Mouse (Mus musculus) hindbrain, embryonic 13.5 days (tissue): ENCODE measurements at regions not wholly inside any gene's neighbourhood (a gene's known extent, or its start where the extent isn't known, plus 50 kb on each side); places are given as distances from the start of the nearest gene placed in this dataset.

ENCODE experiments used
- ATAC-seq: fragments of 200-750 bp; cut with Nextera tagmentation; 2 replicates; pipeline ENCODE4 v1.8.0; 2017; ENCODE audit warnings: moderate TSS enrichment; ENCODE audit not compliant: low FRiP score
- H3K27ac ChIP-seq: fragments of 300-500 bp; sonication (generic); 2 replicates; pipeline ENCODE4 v1.5.1; 2015; ENCODE audit warnings: inconsistent platforms, mild to moderate bottlenecking, moderate library complexity
- H3K27me3 ChIP-seq: fragments of 300-500 bp; sonication (generic); 2 replicates; pipeline ENCODE4 v1.6.1; 2015; ENCODE audit warnings: mild to moderate bottlenecking, inconsistent platforms
- H3K36me3 ChIP-seq: fragments of 300-500 bp; sonication (generic); 2 replicates; pipeline ENCODE4 v1.6.1; 2015; ENCODE audit warnings: mild to moderate bottlenecking, inconsistent platforms
- H3K4me1 ChIP-seq: fragments of 300-500 bp; sonication (generic); replicated peaks from 2 replicates; pipeline ENCODE4 v1.6.1; 2015; ENCODE audit warnings: inconsistent platforms
- H3K4me2 ChIP-seq: fragments of 300-500 bp; sonication (generic); 2 replicates; pipeline ENCODE4 v1.6.1; 2015; ENCODE audit warnings: inconsistent platforms, mild to moderate bottlenecking, moderate library complexity
- H3K4me3 ChIP-seq: fragments of 300-500 bp; sonication (generic); 2 replicates; pipeline ENCODE4 v1.5.1; 2015; ENCODE audit warnings: mild to moderate bottlenecking, inconsistent platforms
- H3K9ac ChIP-seq: fragments of 300-500 bp; sonication (generic); 2 replicates; pipeline ENCODE4 v1.6.1; 2015; ENCODE audit warnings: mild to moderate bottlenecking, inconsistent platforms
- H3K9me3 ChIP-seq: fragments of 300-500 bp; sonication (generic); 2 replicates; pipeline ENCODE4 v1.6.1; 2016; ENCODE audit warnings: inconsistent platforms
- WGBS: fragments of 180-500 bp; shearing (Covaris S2); methylation state at CpG from one replicate; pipeline ENCODE4 v1.1.7; 2015; 5-methylcytosine and 5-hydroxymethylcytosine counted together

GRCm38 (mm10) chr1:80131354-80131753 is 86.9 kb downstream of the Fam124b start:
- Histone ChIP-seq H3K9ac (no peak overlapping the region), H3K27ac (no peak overlapping the region)

GRCm38 (mm10) chr1:80123966-80124365 is 94.3 kb downstream of the Fam124b start:
- Histone ChIP-seq H3K4me2 (no peak overlapping the region), H3K9me3 (no peaks in the 10 kb centered on the region), H3K4me1 (no peaks in the 10 kb centered on the region), H3K27me3 (no peaks in the 10 kb centered on the region), H3K36me3 (no peaks in the 10 kb centered on the region), H3K27ac (no peak overlapping the region), H3K4me3 (no peak overlapping the region), H3K9ac (no peak overlapping the region)
- WGBS, result 91% methylated on average over 2 of the region's 2 CpGs
- ATAC-seq, result no peak

More at GRCm38 (mm10) chr1:80131354-80131753, 86.9 kb downstream of the Fam124b start:
- ATAC-seq, result no peak
- 74% methylated on average over 3 of the region's 3 CpGs for WGBS
- H3K9me3 ChIP-seq, result no peaks in the 10 kb centered on the region
- H3K4me2 ChIP-seq, result no peak overlapping the region
- H3K36me3 ChIP-seq, result no peaks in the 10 kb centered on the region
- no peak overlapping the region for H3K4me3 ChIP-seq
- no peaks in the 10 kb centered on the region for H3K27me3 ChIP-seq
- no peaks in the 10 kb centered on the region for H3K4me1 ChIP-seq

- no peak overlapping the region for H3K9ac ChIP-seq
- H3K36me3 ChIP-seq, result no peaks in the 10 kb centered on the region
- H3K4me1 ChIP-seq, result no peaks in the 10 kb centered on the region
- no peak overlapping the region for H3K4me3 ChIP-seq
- H3K9me3 ChIP-seq, result no peaks in the 10 kb centered on the region
- no peak overlapping the region for H3K4me2 ChIP-seq
- 49% methylated on average over 2 of the region's 2 CpGs for WGBS
- H3K27ac ChIP-seq, result no peak overlapping the region
- ATAC-seq, result no peak
- no peaks in the 10 kb centered on the region for H3K27me3 ChIP-seq
These were observed 102.4 kb downstream of the Fam124b start for GRCm38 (mm10) chr1:80115913-80116312.

GRCm38 (mm10) chr1:80107747-80108476 is 110.4 kb downstream of the Fam124b start:
- no peak overlapping the region for H3K4me2 ChIP-seq
- no peaks in the 10 kb centered on the region for H3K36me3 ChIP-seq
- no peak overlapping the region for H3K9ac ChIP-seq
- no peak overlapping the region for H3K27ac ChIP-seq
- H3K4me1 ChIP-seq, result no peaks in the 10 kb centered on the region
- no peaks in the 10 kb centered on the region for H3K27me3 ChIP-seq
- no peak for ATAC-seq
- 84% methylated on average over 2 of the region's 2 CpGs for WGBS
- H3K4me3 ChIP-seq, result no peak overlapping the region
- no peaks in the 10 kb centered on the region for H3K9me3 ChIP-seq

GRCm38 (mm10) chr1:80106269-80106668 is 112.0 kb downstream of the Fam124b start:
- H3K9me3 ChIP-seq, result no peaks in the 10 kb centered on the region
- no peak for ATAC-seq
- WGBS, result 67% methylated on average over 2 of the region's 2 CpGs
- H3K4me2 ChIP-seq, result no peak overlapping the region
- H3K36me3 ChIP-seq, result no peaks in the 10 kb centered on the region
- no peak overlapping the region for H3K27ac ChIP-seq
- no peak overlapping the region for H3K4me3 ChIP-seq
- H3K27me3 ChIP-seq, result no peaks in the 10 kb centered on the region
- no peak overlapping the region for H3K9ac ChIP-seq
- H3K4me1 ChIP-seq, result no peaks in the 10 kb centered on the region

GRCm38 (mm10) chr1:80098266-80098665 is 120.0 kb downstream of the Fam124b start:
- Histone ChIP-seq H3K4me1 (no peaks in the 10 kb centered on the region), H3K4me3 (no peak overlapping the region), H3K9ac (no peak overlapping the region), H3K27ac (no peak overlapping the region), H3K36me3 (no peaks in the 10 kb centered on the region), H3K9me3 (no peaks in the 10 kb centered on the region), H3K4me2 (no peak overlapping the region), H3K27me3 (no peaks in the 10 kb centered on the region)
- 95% methylated on average over 1 of the region's 1 CpGs for WGBS
- ATAC-seq, result no peak

GRCm38 (mm10) chr1:80091800-80092199 is 126.5 kb downstream of the Fam124b start:
- H3K9ac ChIP-seq, result no peak overlapping the region
- ATAC-seq, result no peak
- 84% methylated on average over 2 of the region's 2 CpGs for WGBS
- H3K27ac ChIP-seq, result no peak overlapping the region
- H3K4me1 ChIP-seq, result peaks cover 10% of the 10 kb centered on the region; the same call in 1 of the 2 replicates
- H3K27me3 ChIP-seq, result no peaks in the 10 kb centered on the region
- no peaks in the 10 kb centered on the region for H3K9me3 ChIP-seq
- no peak overlapping the region for H3K4me3 ChIP-seq
- H3K36me3 ChIP-seq, result no peaks in the 10 kb centered on the region
- H3K4me2 ChIP-seq, result no peak overlapping the region

- no peak for ATAC-seq
- no peaks in the 10 kb centered on the region for H3K9me3 ChIP-seq
- H3K4me1 ChIP-seq, result peaks cover 10% of the 10 kb centered on the region; the same call in 1 of the 2 replicates
- no peak overlapping the region for H3K4me3 ChIP-seq
- no peak overlapping the region for H3K4me2 ChIP-seq
- H3K9ac ChIP-seq, result no peak overlapping the region
- H3K36me3 ChIP-seq, result no peaks in the 10 kb centered on the region
- no peak overlapping the region for H3K27ac ChIP-seq
- WGBS, result 64% methylated on average over 8 of the region's 8 CpGs
- H3K27me3 ChIP-seq, result no peaks in the 10 kb centered on the region
These were observed 126.9 kb downstream of the Fam124b start for GRCm38 (mm10) chr1:80091350-80091749.

GRCm38 (mm10) chr1:80088651-80089050 is 129.6 kb downstream of the Fam124b start:
- Histone ChIP-seq H3K9ac (no peak overlapping the region), H3K36me3 (no peaks in the 10 kb centered on the region), H3K27me3 (no peaks in the 10 kb centered on the region), H3K4me1 (peaks cover 10% of the 10 kb centered on the region; the same call in 1 of the 2 replicates), H3K4me3 (no peak overlapping the region), H3K27ac (no peak overlapping the region), H3K9me3 (no peaks in the 10 kb centered on the region), H3K4me2 (no peak overlapping the region)
- peak; percentile 84 for ATAC-seq
- 50% methylated on average over 5 of the region's 5 CpGs for WGBS

- Histone ChIP-seq H3K4me2 (no peak overlapping the region), H3K4me1 (peaks cover 3% of the 10 kb centered on the region; the same call in 1 of the 2 replicates), H3K27ac (no peak overlapping the region), H3K27me3 (no peaks in the 10 kb centered on the region), H3K9me3 (no peaks in the 10 kb centered on the region), H3K36me3 (no peaks in the 10 kb centered on the region), H3K9ac (no peak overlapping the region), H3K4me3 (no peak overlapping the region)
- WGBS, result 89% methylated on average over 4 of the region's 4 CpGs
- no peak for ATAC-seq
These were observed 141.9 kb downstream of the Fam124b start for GRCm38 (mm10) chr1:80076357-80076756.

- 92% methylated on average over 4 of the region's 4 CpGs for WGBS
- no peaks in the 10 kb centered on the region for H3K27me3 ChIP-seq
- H3K4me2 ChIP-seq, result no peak overlapping the region
- no peak overlapping the region for H3K27ac ChIP-seq
- no peak overlapping the region for H3K9ac ChIP-seq
- ATAC-seq, result no peak
- no peaks in the 10 kb centered on the region for H3K36me3 ChIP-seq
- no peaks in the 10 kb centered on the region for H3K9me3 ChIP-seq
- no peak overlapping the region for H3K4me3 ChIP-seq
- peaks cover 3% of the 10 kb centered on the region; the same call in 1 of the 2 replicates for H3K4me1 ChIP-seq
These were observed 143.9 kb downstream of the Fam124b start for GRCm38 (mm10) chr1:80074376-80074775.

- no peaks in the 10 kb centered on the region for H3K36me3 ChIP-seq
- WGBS, result 88% methylated on average over 3 of the region's 3 CpGs
These were observed 144.3 kb downstream of the Fam124b start for GRCm38 (mm10) chr1:80073950-80074349.

GRCm38 (mm10) chr1:80069141-80069540 is 149.1 kb downstream of the Fam124b start:
- no peak overlapping the region for H3K9ac ChIP-seq
- ATAC-seq, result no peak

More at GRCm38 (mm10) chr1:80073950-80074349, 144.3 kb downstream of the Fam124b start:
- no peak overlapping the region for H3K9ac ChIP-seq
- H3K4me2 ChIP-seq, result no peak overlapping the region
- H3K27ac ChIP-seq, result no peak overlapping the region
- no peak for ATAC-seq
- no peaks in the 10 kb centered on the region for H3K9me3 ChIP-seq
- peaks cover 3% of the 10 kb centered on the region; the same call in 1 of the 2 replicates for H3K4me1 ChIP-seq
- H3K27me3 ChIP-seq, result no peaks in the 10 kb centered on the region
- H3K4me3 ChIP-seq, result no peak overlapping the region

More at GRCm38 (mm10) chr1:80069141-80069540, 149.1 kb downstream of the Fam124b start:
- H3K4me2 ChIP-seq, result no peak overlapping the region
- H3K9me3 ChIP-seq, result no peaks in the 10 kb centered on the region
- H3K36me3 ChIP-seq, result no peaks in the 10 kb centered on the region
- H3K4me1 ChIP-seq, result peaks cover 3% of the 10 kb centered on the region; the same call in 1 of the 2 replicates
- H3K27ac ChIP-seq, result no peak overlapping the region
- WGBS, result 78% methylated on average over 4 of the region's 4 CpGs
- H3K27me3 ChIP-seq, result no peaks in the 10 kb centered on the region
- no peak overlapping the region for H3K4me3 ChIP-seq
